Comparison of ENCODE assay signal across 8 mouse cellular contexts in genomic region chr2:85048168-85048751, GRCm38 (mm10). TPM values are rescaled to one million over a fixed set of nuclear protein-coding genes. Genes with fewer than 3 reads are reported as not detected.
A peak's percentile ranks its signal among the peaks of the same experiment; 100 is the strongest.
DNase-seq lines count a peak whose midpoint lies in the region; ATAC-seq and TF ChIP-seq lines count a peak whose summit lies in the region.

No protein-coding gene starts in this region.

- H3K4me3 ChIP-seq in ES-E14 (ENCODE audit: insufficient read depth in 1 of 2, low read depth in 1 of 2, low read length in 2 of 2, poor library complexity in 1 of 2, severe bottlenecking in 1 of 2), result peak overlapping the region; percentile 86 to 88
- H3K4me3 ChIP-seq in forebrain, postnatal 0 days (ENCODE audit: low read depth, low read length), result peak overlapping the region; percentile 68
- peak overlapping the region; percentile 71 for H3K4me3 ChIP-seq in lung, embryonic 15.5 days
- peak overlapping the region; percentile 64 for H3K4me3 ChIP-seq in olfactory bulb, adult 2 months (ENCODE audit: insufficient read depth, low read depth, low read length)

- peak overlapping the region; percentile 14; the same call in 1 of the 2 replicates for H3K27ac ChIP-seq in ES-E14 (ENCODE audit: insufficient read depth, low read depth, low read length, poor library complexity, severe bottlenecking)
- peak overlapping the region; percentile 89 for H3K27ac ChIP-seq in forebrain, postnatal 0 days (ENCODE audit: low read depth, low read length)
- peak overlapping the region; percentile 96 for H3K27ac ChIP-seq in lung, embryonic 15.5 days
- peak overlapping the region; percentile 32 for H3K27ac ChIP-seq in olfactory bulb, adult 2 months (ENCODE audit: insufficient read depth, low read depth, low read length)

- in situ Hi-C loops in ES-E14 (cut with MboI; ENCODE audit: low sequenced_read_pairs in 2 of 2, unreplicated experiment in 2 of 2), result no loop called here

- TF ChIP-seq POLR2A in olfactory bulb, adult 2 months (IDR thresholded peaks at IDR 0.05; ENCODE audit: insufficient read depth, low read depth, low read length), result no peak

- no peaks in the 10 kb centered on the region for H3K9me3 ChIP-seq in ES-E14 (ENCODE audit: control insufficient read depth, insufficient read depth, low read depth, low read length)
- H3K9me3 ChIP-seq in forebrain, postnatal 0 days (ENCODE audit: low read length), result no peaks in the 10 kb centered on the region
- no peaks in the 10 kb centered on the region for H3K9me3 ChIP-seq in lung, embryonic 15.5 days

- peak overlapping the region; percentile 72 for H3K9ac ChIP-seq in ES-E14 (ENCODE audit: insufficient read depth, low read depth, low read length, poor library complexity, severe bottlenecking)
- peak overlapping the region; percentile 76 for H3K9ac ChIP-seq in forebrain, postnatal 0 days
- H3K9ac ChIP-seq in lung, embryonic 15.5 days, result peak overlapping the region; percentile 72

- H3K27me3 ChIP-seq in forebrain, postnatal 0 days (ENCODE audit: insufficient read depth, low read length), result no peaks in the 10 kb centered on the region
- no peaks in the 10 kb centered on the region for H3K27me3 ChIP-seq in lung, embryonic 15.5 days

- H3K36me3 ChIP-seq in ES-E14 (ENCODE audit: control insufficient read depth, insufficient read depth, low read length, poor library complexity, severe bottlenecking), result peaks cover 40% of the 10 kb centered on the region
- H3K36me3 ChIP-seq in forebrain, postnatal 0 days (ENCODE audit: insufficient read depth), result peaks cover 50% of the 10 kb centered on the region
- H3K36me3 ChIP-seq in lung, embryonic 15.5 days, result peaks cover 47% of the 10 kb centered on the region

- ATAC-seq in forebrain, postnatal 0 days, result peak; percentile 71
- ATAC-seq in lung, embryonic 15.5 days (ENCODE audit: borderline replicate concordance, extremely low read depth, low FRiP score, low TSS enrichment), result peak; percentile 73

- no peak for DNase-seq in ES-E14 (ENCODE audit: low read depth, low spot score)
- peak; percentile 64 to 69 for DNase-seq in cerebellum, adult 18-20 months
- peak; percentile 78 for DNase-seq in forebrain, postnatal 0 days
- peak; percentile 81 for DNase-seq in heart, postnatal 4 days
- DNase-seq in layer of hippocampus, adult 8-10 months (ENCODE audit: low spot score in 2 of 2), result peak; percentile 65 to 71
- peak; percentile 36 to 66 for DNase-seq in thymus, postnatal 10 days (ENCODE audit: low spot score in 2 of 2)

- 5% methylated on average over 34 of the region's 44 CpGs for WGBS in forebrain, postnatal 0 days
- WGBS in lung, embryonic 15.5 days, result under 1% methylated on average over 28 of the region's 44 CpGs
- under 1% methylated on average over 44 of the region's 44 CpGs for WGBS in olfactory bulb, adult 2 months

- peaks cover 5 to 28% of the 10 kb centered on the region in 2 experiments; a peak in 3 of 4 replicates for H3K4me1 ChIP-seq in ES-E14 (ENCODE audit: control insufficient read depth in 2 of 2, insufficient read depth in 2 of 2, low read length in 2 of 2, poor library complexity in 1 of 2)
- H3K4me1 ChIP-seq in forebrain, postnatal 0 days (ENCODE audit: insufficient read depth), result peaks cover 30% of the 10 kb centered on the region
- peaks cover 50% of the 10 kb centered on the region for H3K4me1 ChIP-seq in lung, embryonic 15.5 days
- peaks cover 28% of the 10 kb centered on the region for H3K4me1 ChIP-seq in olfactory bulb, adult 2 months (ENCODE audit: control insufficient read depth, insufficient read depth, low read length)

- H3K4me2 ChIP-seq in forebrain, postnatal 0 days (ENCODE audit: low read depth), result peak overlapping the region; percentile 54
- H3K4me2 ChIP-seq in lung, embryonic 15.5 days, result peak overlapping the region; percentile 70

- no peak for TF ChIP-seq CTCF in forebrain, postnatal 0 days (IDR thresholded peaks at IDR 0.05; ENCODE audit: low read depth)
- TF ChIP-seq CTCF in olfactory bulb, adult 2 months (IDR thresholded peaks at IDR 0.05; ENCODE audit: insufficient read depth, low read depth, low read length), result no peak

TF ChIP-seq in ES-E14, 5 proteins besides CTCF, POLR2A, EP300 and RAD21:
- TF ChIP-seq MAFK (IDR thresholded peaks at IDR 0.05; ENCODE audit: insufficient read depth, low read depth, low read length) (no peak), ZC3H11A (IDR thresholded peaks at IDR 0.05; ENCODE audit: borderline replicate concordance, low read depth, low read length) (no peak)

RNA-seq across cellular contexts. Expression of gene Tnks1bp1, which starts 0.4 kb away (rescaled TPM):
- 36.7 and 61.9 TPM in 2 replicates for total RNA-seq in ES-E14 (2012; rRNA removed)
- total RNA-seq in forebrain, postnatal 0 days (2014; rRNA removed), result 47.9 and 77.0 TPM in 2 replicates
- polyA plus RNA-seq in forebrain, postnatal 0 days (2015; fragmentation: Nextera tagmentation; extraction: Ambion mirVana), result 15.7 and 22.8 TPM in 2 replicates
- total RNA-seq in heart, postnatal 4 days (2021), result 10 to 100 TPM; 87.1 to 88.2 TPM
- total RNA-seq in layer of hippocampus, adult 8-10 months (2022), result 100 to 1,000 TPM; 160 to 169 (median 163) TPM
- polyA plus RNA-seq in lung, embryonic 15.5 days (2015; fragmentation: Nextera tagmentation; extraction: Ambion mirVana), result 38.8 and 53.6 TPM in 2 replicates
- polyA plus RNA-seq in olfactory bulb, adult 2 months (2012; ENCODE audit: insufficient read depth, insufficient read length, low replicate concordance, missing spikeins), result not detected in 2 replicates

RNA-seq across cellular contexts. Expression of gene P2rx3, which starts 11.0 kb away (rescaled TPM):
- total RNA-seq in ES-E14 (2012; rRNA removed), result 4.6 and 5.1 TPM in 2 replicates
- 1.2 TPM in 1 of 2 replicates, not detected in the other for total RNA-seq in forebrain, postnatal 0 days (2014; rRNA removed)
- 0.35 and 0.41 TPM in 2 replicates for polyA plus RNA-seq in forebrain, postnatal 0 days (2015; fragmentation: Nextera tagmentation; extraction: Ambion mirVana)
- total RNA-seq in heart, postnatal 4 days (2021), result under 1 TPM; 0.14 to 0.24 TPM
- 1 to 10 TPM; 2.1 to 2.6 (median 2.3) TPM for total RNA-seq in layer of hippocampus, adult 8-10 months (2022)
- polyA plus RNA-seq in lung, embryonic 15.5 days (2015; fragmentation: Nextera tagmentation; extraction: Ambion mirVana), result 0.77 and 0.91 TPM in 2 replicates
- not detected in 2 replicates for polyA plus RNA-seq in olfactory bulb, adult 2 months (2012; ENCODE audit: insufficient read depth, insufficient read length, low replicate concordance, missing spikeins)

RNA-seq across cellular contexts. Expression of gene Ssrp1, which starts 11.2 kb away (rescaled TPM):
- 206 and 212 TPM in 2 replicates for total RNA-seq in ES-E14 (2012; rRNA removed)
- 131 and 144 TPM in 2 replicates for total RNA-seq in forebrain, postnatal 0 days (2014; rRNA removed)
- polyA plus RNA-seq in forebrain, postnatal 0 days (2015; fragmentation: Nextera tagmentation; extraction: Ambion mirVana), result 137 and 155 TPM in 2 replicates
- total RNA-seq in heart, postnatal 4 days (2021), result 100 to 1,000 TPM; 106 to 108 TPM
- 100 to 1,000 TPM; 111 to 137 (median 126) TPM for total RNA-seq in layer of hippocampus, adult 8-10 months (2022)
- 298 and 303 TPM in 2 replicates for polyA plus RNA-seq in lung, embryonic 15.5 days (2015; fragmentation: Nextera tagmentation; extraction: Ambion mirVana)
- not detected in 2 replicates for polyA plus RNA-seq in olfactory bulb, adult 2 months (2012; ENCODE audit: insufficient read depth, insufficient read length, low replicate concordance, missing spikeins)

Comparison
In these comparisons a context has a peak if more than half of its experiments do, and no peak if none do; other contexts are left out.
1. H3K27ac ChIP-seq: peak in every context shown above with its lines; median percentile 96 in lung, embryonic 15.5 days; 89 in forebrain, postnatal 0 days; 32 in olfactory bulb, adult 2 months; 14 in ES-E14.